Mouse (Mus musculus) G1E-ER4 (cell line): ENCODE data around the gene Fars2. TPM values are rescaled to one million over a fixed set of nuclear protein-coding genes. Genes with fewer than 3 reads are reported as not detected.

ENCODE experiments used
- GATA1 ChIP-seq: IDR thresholded peaks from one replicate; pipeline ENCODE4 v1.8.0; 2012; ENCODE audit warnings: low read length, inconsistent platforms
- polyA plus RNA-seq: library from polyadenylated mRNA; stranded (reverse); fragments of >175 nt; gene quantifications from 2 replicates; pipeline ENCODE4 v1.2.3, GENCODE M21; 2012

Fars2 gene
- polyA plus RNA-seq, 1 experiment: 60.7 TPM

DNA sequence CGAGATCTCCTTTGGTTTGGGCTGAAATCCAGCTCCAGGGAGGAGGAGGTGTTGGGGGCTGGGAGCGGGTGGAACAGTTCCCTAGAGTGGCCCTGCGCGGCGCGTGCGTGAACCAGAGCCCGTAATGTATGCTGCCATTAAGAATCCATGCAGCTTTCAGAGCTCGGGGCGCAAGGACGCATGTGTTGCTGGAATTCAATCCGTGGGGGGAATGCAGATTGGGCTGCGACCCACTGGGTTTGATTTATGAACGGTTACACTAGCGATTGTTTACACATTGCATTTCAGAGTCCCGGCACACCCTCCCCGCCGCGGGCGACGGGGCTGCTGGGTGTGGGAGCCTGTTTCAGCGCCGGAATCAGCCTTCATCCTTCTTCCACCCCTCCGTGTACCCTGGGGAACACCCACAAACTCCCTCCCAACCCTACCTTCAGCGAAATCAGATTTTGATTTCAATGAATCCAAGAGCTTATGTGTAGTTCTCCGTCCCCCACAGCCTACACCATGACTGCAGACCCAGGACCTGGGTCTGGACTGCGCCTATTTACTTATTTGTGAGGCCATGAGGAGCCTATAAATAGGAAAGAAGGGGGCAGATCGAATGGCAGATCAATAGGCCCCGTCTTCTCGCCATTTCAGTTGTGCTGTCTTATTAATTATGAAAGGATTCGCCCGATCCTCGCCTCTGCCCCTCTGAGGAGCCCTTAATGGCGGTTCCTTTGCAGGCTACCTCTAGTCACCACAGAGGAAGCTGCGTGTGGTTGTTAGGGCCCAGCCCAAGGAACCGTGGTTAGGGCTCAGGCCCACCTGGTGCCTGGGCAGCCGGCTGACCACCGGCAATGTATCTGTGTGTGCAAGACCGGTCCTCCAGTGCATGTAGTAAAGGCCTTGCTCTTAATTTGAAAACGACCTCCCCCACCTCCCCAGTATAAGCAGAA lies 607.6 kb downstream of the Fars2 start:
- no peak for TF ChIP-seq GATA1

DNA sequence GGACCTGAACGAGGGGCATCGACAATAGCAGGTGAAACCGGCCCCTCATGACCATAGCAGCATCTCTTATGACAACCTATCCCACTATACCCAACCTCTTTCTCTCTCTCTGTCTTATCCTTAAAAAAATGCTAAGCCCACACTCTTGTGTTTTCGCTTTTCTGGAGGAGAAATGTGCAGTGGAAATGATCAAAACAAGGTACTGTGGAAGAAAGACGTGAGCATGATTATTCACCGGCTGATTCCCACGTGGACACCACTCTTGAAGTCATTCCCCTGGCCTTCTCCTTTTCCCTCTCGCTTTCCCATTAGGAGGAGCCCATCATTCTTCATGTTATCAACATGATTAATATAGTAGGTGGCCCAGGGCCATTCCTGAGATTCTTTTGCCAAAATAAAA lies 608.7 kb downstream of the Fars2 start:
- no peak for TF ChIP-seq GATA1

DNA sequence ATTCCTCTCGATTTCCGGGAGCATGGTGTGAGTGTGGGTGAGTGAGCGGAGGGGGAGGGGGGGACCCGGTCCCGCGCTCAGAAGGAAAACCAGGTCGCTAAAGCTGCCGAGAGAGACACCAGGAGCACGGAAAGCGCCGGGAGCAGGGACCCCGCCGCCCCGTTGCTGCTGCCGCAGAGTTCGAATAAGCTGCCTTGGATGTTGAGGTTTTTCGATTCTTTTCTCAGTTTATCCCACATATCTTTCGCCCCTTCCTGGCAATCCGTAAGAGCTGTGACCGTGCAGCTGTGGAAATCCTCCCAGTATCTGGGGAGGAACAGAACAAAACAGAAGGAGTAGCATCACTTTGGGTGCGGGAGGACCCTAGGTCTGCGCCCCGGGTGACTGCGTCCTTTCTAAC lies 609.3 kb downstream of the Fars2 start:
- TF ChIP-seq GATA1: no peak

DNA sequence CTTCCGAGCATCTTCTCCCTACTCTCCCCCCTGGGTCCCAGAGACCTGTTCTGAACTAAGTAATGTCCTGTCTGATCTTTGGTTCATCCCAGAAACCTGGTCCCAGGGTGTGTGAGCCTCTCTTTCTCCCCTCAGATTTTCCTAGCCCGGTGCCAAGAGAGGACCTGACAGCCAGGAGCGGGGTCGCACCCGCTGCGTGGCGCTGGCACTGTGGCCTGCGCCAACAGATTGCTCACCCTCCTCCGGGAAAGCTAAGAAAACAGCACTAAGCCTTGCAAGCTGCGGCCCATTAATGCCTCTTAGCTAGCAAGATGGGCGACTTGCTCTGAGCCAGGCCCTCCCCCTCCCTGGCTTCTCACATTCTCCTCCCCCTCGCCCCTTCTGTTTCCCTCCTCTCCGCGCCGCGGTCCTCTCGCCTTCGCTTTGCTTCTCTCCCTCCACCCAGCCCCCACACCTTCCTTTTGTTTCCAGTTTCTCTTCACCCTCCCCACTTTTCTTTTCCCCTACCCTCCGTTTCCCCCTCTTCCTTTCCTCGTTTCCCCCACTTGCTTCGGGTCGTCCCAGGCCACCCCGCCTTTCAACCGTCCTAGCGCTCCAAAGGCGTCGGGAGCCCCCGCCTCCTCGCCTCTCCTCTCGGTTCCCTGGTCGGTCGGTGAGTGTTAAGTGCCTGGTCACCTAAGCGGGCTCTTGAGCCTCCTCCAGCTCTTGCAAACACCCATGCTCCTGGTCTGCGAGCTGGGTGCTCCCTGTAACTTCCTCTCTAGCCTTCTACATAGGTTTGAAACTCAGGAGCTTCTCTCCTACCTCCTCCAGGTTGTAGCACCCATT lies 610.0 kb downstream of the Fars2 start:
- no peak for TF ChIP-seq GATA1

DNA sequence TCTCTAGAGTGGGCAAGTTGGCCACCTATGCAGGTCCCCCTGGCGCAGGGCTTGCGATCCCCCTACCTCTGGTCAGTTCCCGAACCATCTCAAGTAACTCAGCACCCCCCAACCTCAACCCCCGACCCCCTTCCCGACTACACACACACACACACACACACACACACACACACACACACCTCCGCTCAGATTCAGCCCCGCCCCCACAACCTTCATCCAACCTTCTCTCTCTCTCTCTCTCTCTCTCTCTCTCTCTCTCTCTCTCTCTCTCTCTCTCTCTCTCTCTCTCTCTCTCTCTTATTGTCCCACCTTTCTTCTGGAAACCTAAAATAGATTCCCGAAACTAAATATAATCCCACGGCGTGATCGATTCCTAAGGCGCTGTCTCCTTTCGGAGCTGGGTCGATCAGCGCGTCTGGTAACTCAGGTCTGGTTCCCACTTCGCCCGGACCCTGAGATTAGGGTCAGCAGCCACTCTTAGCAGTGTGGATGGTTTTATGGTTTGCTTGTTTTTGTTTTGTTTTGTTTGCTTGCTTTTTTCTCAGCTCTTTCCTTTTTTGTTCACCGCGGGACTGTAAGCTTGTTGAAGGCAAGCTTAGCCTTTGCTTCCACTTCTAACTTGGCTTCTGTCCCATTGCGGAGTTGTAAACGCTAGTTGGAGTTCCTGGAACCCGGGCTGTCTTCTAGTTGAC lies 610.7 kb downstream of the Fars2 start:
- no peak for TF ChIP-seq GATA1

DNA sequence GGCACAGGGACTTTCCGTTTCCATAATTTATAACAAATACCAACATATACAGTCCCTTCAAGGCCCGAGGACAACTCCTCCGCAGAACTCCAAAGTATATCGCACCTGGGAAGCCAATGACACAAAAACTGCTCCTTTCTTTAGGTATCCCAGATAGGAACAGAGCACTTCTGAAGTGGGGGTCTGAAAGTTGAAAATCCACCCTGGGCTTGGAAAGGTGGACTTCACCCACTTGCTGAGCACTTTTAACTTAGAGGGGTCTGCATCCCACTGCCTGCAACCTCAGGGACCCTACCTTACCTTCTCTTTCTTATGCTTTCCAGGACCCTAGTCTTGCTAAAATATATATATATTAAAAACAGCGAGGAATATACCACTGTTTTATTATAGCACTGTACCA lies 611.3 kb downstream of the Fars2 start:
- TF ChIP-seq GATA1: no peak

DNA sequence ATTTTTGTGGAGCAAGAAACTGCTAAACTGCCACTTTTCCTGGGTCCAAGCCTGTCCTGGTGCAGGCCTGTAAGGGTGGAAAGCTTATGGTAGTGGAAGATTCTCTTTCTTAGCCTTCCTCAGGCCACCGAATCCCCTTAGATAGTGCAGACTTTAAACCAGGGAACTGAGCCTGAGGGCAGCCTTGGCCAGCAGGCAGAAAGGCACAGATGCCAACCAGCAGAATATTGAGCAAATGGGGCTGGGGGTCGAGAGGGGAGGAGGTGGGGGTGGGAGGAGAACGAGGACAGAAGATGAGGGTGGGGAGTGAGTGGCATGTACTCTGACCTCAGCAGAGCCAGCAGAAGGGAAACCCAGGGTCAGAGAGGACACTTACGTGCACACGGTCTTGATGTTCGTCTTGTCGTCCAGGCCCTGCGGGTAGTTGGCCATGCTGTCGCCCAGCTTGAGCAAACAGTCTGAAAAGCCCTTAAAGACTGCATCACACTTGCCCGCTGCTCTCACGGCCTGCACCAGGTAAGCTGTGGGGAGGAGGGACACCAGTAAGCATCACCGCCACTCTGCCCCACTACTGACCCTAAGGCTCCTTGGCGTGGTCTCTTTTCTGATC lies 612.6 kb downstream of the Fars2 start:
- TF ChIP-seq GATA1: no peak

DNA sequence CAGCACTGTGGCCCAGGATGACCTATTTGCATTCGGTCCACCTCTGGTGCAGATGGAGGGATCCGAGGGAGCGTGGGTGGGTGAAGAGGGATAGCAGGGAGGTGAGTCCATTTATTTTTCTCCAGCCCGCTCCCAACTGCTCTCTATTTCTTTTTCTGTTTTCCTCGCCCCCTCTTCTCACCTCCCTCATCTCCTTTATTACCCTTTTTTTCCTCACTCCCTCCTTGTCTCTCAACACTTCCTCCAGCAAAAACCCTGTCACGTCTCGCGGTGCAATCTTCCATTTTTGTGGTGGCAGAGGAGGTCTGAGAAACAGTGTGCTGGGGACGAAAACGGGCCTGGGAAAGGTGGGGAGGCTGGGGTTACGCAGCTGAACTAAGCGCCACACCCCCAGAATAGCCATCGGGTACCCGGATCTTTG lies 613.1 kb downstream of the Fars2 start:
- TF ChIP-seq GATA1: no peak

DNA sequence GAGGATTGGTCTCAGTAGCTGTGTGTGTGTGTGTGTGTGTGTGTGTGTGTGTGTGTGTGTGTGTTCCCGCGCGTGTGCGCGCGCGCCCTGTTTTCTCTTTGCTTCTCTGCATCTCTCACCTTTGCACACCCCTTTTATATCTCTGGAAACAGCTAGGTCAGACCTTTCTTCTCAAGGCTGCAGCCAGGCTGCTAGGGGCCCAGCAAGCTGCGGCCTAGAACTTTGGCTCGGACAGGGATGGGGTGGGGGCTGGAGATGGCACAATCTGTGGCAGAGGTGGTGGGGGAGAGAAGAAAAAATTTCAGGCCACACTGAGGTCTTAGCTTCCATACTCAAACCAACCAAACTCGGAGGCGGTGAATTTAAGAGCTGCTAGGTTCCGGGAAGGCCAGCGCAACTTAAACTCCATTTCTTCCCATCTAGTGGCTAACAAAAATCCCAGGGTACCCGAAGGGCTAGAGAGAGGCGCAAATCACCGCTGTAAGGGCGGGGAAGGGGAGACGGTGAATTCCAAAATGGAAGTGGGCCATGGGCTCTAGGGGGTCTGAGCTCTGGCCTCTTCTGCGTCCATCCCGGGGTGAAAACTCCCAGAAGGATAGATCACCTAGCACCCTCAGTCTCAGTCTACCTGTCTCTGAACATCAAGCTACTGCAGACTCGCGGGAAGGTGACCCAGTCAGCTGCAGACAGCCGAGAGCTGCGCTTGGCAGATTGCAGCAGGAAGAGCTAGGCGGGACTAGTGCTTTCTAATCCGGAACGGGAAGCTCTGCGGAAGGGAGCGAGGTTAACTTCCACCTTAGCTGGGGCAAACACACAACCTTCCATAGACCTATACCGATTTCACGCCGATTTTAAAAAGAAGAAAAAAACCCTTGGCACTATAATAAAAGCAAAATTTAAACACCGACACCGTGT lies 614.1 kb downstream of the Fars2 start:
- TF ChIP-seq GATA1: no peak

DNA sequence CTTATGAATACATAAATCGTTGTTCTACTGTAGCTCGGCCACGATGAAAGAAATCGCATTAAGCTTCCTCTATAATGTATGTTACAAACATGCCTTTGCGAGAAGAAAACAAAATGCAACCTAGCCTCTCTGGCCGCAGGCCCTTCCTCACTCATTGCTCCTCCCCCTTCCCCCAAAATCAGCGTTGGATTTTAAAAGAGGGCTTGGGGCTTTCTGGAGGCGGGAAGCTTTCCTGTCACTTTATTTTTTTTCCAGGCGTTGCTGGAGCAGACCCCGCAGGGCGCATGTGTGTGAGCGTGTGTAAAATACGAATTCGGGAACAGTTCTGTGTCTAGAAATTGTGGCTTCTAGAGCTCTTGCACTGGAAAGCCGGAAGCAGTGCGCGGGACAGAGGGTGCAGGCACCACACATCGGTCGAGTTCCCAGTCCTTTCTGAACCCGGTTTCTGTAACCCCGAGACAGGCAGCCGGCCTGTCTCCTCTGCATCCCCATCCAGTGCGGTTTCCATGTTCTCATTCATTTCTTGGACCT lies 614.8 kb downstream of the Fars2 start:
- no peak for TF ChIP-seq GATA1

DNA sequence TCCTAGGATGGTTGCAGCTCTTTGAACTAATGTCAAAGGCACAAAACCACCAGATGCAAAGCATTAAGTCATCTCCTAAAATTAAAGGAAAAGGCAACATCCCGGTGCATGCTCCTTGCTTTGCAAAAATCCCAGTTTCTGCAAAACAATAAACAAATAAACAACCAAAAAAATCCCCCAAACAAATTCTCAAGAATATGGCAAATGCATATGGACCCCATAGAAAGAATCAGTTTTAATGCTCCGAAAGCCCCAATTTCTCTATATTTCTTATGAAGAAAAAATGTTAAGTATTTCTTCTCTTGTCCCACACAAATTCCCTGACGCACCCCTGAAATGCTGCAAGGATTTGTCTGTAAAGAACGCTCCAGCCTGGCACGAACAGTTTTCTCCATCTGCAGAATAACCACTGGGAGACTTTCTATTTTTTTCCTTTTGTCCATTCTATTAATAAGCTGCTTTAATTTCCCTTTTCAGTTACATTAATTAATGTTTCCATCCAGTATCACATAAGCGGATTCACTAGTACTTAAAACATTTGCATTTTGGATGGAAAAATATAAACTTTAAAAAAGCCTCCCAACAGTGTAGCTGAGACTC lies 615.8 kb downstream of the Fars2 start:
- no peak for TF ChIP-seq GATA1

DNA sequence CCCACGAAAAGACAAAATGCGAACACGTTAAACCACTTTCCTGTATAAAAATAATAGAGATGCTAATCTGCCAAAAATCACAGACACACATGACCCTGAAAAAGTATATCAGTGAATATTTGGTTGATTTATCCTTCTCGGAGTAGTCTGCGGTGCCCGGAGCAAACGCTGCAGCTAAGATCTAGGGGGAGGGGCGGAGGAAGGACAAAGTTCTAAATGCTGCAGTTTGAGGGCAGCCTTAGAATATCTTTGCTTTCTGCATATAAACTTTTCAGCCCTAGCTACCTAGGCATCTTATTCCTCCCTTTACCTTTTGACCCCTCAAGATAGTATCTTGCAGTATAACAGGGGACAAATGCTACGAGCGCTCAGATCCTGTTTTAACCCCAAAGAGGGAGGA lies 616.4 kb downstream of the Fars2 start:
- TF ChIP-seq GATA1: no peak

DNA sequence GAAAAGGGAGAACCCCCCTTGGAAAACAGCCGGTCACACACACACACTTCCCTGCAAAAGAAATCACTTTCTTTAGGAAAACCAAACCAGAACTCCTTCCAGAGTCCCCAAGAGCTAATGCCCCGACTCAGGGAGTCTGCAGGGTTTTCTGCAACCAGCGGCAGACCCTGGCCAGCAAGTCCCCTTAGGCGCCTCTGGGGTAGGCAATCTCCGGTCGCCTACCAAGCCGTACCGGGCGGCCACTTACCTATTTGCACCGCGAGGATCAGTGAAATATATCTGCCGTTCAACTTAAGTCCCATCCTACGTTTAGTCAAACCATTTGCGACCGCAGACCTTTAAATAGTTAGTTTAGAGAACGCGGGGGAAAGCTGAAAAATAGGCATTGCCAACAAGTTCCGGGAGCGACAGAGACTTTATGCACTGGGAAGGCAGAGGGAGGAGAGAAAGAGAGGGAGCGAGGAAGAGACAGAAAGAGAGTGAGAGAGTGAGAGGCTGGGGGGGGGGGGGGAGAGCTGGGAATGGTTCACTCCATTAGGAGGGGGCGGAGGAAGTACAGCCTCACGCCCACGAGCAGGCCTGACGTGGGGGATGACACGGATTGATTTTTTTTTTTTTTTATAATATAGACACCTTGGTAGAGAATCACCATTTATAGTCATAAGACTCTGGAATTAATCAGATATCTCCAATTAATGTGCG lies 616.9 kb downstream of the Fars2 start:
- no peak for TF ChIP-seq GATA1
